Mouse (Mus musculus): ENCODE measurements at regions not wholly inside any gene's neighbourhood (a gene's known extent, or its start where the extent isn't known, plus 50 kb on each side); places are given as distances from the start of the nearest gene placed in this dataset.

DNA sequence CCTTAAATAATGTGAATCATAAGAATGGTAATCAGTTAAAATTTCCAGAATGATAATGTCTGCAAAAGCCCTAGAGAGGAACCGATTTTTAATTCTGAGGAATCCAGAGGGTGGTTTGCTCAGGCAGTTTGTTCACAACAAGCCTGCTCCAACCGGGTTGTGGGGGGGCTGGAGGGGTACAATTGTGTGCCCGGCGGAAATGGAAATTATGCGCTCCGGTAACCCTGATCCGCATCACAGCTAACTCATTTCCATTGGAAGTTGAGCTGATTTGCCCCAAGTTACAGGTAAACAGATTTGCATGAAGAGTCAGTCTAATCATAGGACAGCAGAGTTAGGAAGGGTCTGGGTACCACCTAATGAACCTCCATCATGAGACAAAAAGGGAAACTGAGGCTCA lies 369.9 kb upstream of the Jarid2 start:
- TF ChIP-seq CTCF (IDR thresholded peaks at IDR 0.05; ENCODE audit: insufficient read depth, low read length) (no peak), POLR2A (IDR thresholded peaks at IDR 0.05; ENCODE audit: borderline replicate concordance, extremely low read depth, low read depth, low read length) (no peak)

All from lung, adult 2 months (tissue).